Mouse (Mus musculus) stomach, postnatal 0 days (tissue): ENCODE measurements around the gene Retreg1.

Source experiments
- CTCF ChIP-seq: IDR thresholded peaks from 2 replicates; pipeline ENCODE4 v1.5.1; 2016; ENCODE audit warnings: antibody characterized with exemption, low read depth, mild to moderate bottlenecking, moderate library complexity
- EP300 ChIP-seq: optimal IDR thresholded peaks from 2 replicates; pipeline ENCODE3; 2016; ENCODE audit warnings: antibody characterized with exemption

- TF ChIP-seq CTCF (no peak), EP300 (no peak)
These were observed 169.9 kb downstream of the Retreg1 start for GRCm38 (mm10) chr15:26012891-26013290.
